Mouse (Mus musculus) lung, adult 18-20 months (tissue): ENCODE data around the gene Gabra4.
"Not testable (repeated sequence)": the region's sequence is repeated elsewhere in the genome, so short reads cannot be mapped to it uniquely, and the experiment has no call there.

Experiments
- DNase-seq, 2 experiments: peaks; one replicate each; pipeline ENCODE4 v3.0.0; 2022; ENCODE audit warnings: mixed read lengths in 2 of 2

Gene Gabra4

GRCm38 (mm10) chr5:71658115-71658497 is at the start of gene Gabra4:
Gabra4 (minus strand) TSS chr5:71658308.
- peak in 1 of 2 experiments; percentile 8 for DNase-seq

- no peak for DNase-seq
These were observed 43.1 kb upstream of the Gabra4 start for GRCm38 (mm10) chr5:71701273-71701614.

- DNase-seq, result peak; percentile 2 to 3
These were observed 42.6 kb upstream of the Gabra4 start for GRCm38 (mm10) chr5:71700468-71701272.

GRCm38 (mm10) chr5:71699696-71700467 is 41.8 kb upstream of the Gabra4 start:
- peak in 1 of 2 experiments; percentile 1 for DNase-seq

GRCm38 (mm10) chr5:71665593-71665992 is 7.5 kb upstream of the Gabra4 start:
- no peak for DNase-seq

GRCm38 (mm10) chr5:71657482-71658114 is 510 bp downstream of the Gabra4 start, which contains the start of gene Gabrb1:
Gabrb1 (plus strand) TSS chr5:71658113.
- no peak for DNase-seq

- no peak for DNase-seq
These were observed 1.3 kb downstream of the Gabra4 start for GRCm38 (mm10) chr5:71656771-71657170.

- no peak for DNase-seq
These were observed 4.1 kb downstream of the Gabra4 start for GRCm38 (mm10) chr5:71654056-71654455.

- DNase-seq, result no peak
These were observed 10.0 kb downstream of the Gabra4 start for GRCm38 (mm10) chr5:71648108-71648507.

- no peak for DNase-seq
These were observed 18.3 kb downstream of the Gabra4 start for GRCm38 (mm10) chr5:71639804-71640203.

GRCm38 (mm10) chr5:71627820-71628219 is 30.3 kb downstream of the Gabra4 start:
- no peak for DNase-seq

- DNase-seq, result no peak
These were observed 41.4 kb downstream of the Gabra4 start for GRCm38 (mm10) chr5:71616734-71617133.

GRCm38 (mm10) chr5:71614311-71614710 is 43.8 kb downstream of the Gabra4 start:
- DNase-seq, result no peak

- DNase-seq, result no peak
These were observed 49.4 kb downstream of the Gabra4 start for GRCm38 (mm10) chr5:71608735-71609134.

- no peak for DNase-seq
These were observed 51.2 kb downstream of the Gabra4 start for GRCm38 (mm10) chr5:71606907-71607306.

GRCm38 (mm10) chr5:71604128-71604690 is 53.9 kb downstream of the Gabra4 start:
- no peak for DNase-seq

- no peak for DNase-seq
These were observed 62.8 kb downstream of the Gabra4 start for GRCm38 (mm10) chr5:71595321-71595720.

GRCm38 (mm10) chr5:71593745-71594255 is 64.3 kb downstream of the Gabra4 start:
- no peak for DNase-seq

- DNase-seq, result peak; percentile 4 to 11
These were observed 86.4 kb downstream of the Gabra4 start for GRCm38 (mm10) chr5:71571646-71572237.

GRCm38 (mm10) chr5:71548079-71548478 is 110.0 kb downstream of the Gabra4 start, which contains the start of gene Cox7b2:
Cox7b2 (minus strand) TSS chr5:71548205.
- no peak for DNase-seq

GRCm38 (mm10) chr5:71545554-71545953 is 112.6 kb downstream of the Gabra4 start:
- peak in 1 of 2 experiments; percentile 0 for DNase-seq

- not testable (repeated sequence) for DNase-seq
These were observed 132.6 kb downstream of the Gabra4 start for GRCm38 (mm10) chr5:71525486-71525885.
